Mouse (Mus musculus): ENCODE data around the gene Gm17651. TPM values are rescaled to one million over a fixed set of nuclear protein-coding genes. Genes with fewer than 3 reads are reported as not detected.

Gene Gm17651
- total and polyA plus RNA-seq, 3 experiments: not detected

DNA sequence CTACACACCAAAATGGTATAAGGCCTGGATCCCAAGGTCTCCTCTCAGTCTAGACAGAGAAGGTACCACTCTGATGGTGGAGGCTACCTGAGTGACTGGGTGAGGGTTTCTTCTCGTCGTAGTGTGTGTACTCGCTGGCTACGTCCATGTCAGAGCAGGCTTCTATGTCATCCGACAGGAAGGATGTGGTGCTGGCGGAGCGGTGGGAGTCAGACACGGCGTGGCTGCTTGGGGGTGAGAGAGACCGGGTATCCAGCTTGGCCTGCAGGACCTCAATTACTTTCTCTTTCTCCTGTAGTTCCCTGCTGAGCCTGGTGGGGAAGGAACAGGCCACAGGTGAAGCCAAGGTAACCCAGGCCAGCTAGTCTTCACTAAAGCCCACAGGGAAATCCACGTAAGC lies 35.6 kb upstream of the Gm17651 start (continued):
- no peak for TF ChIP-seq MAFK (IDR thresholded peaks at IDR 0.05; ENCODE audit: insufficient replicate concordance, low read length)

DNA sequence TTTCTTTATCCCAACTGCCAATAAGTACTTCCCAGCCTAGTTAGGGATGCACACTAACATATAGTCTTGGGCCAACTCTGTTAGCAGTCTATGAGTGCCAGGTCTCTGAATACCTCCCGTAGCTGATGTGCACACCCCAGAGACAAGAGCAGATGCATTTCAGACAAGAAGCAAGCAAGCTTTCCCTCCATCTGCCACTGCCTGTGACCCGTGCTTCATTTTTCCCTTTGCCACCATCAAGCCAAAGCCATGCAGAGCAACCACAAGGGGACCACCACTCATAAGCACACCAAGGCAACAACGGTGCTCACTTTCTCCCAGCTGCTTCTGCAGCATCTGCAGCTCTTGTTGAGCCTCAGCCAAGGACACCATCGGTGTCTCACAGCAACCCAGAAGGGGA lies 32.1 kb upstream of the Gm17651 start:
- dilution Hi-C loops (cut with MboI; ENCODE audit: extremely low pct_ligation_motif_present, extremely low pct_unique_long_range_greater_than_20kb, low sequenced_read_pairs): no loop called here

DNA sequence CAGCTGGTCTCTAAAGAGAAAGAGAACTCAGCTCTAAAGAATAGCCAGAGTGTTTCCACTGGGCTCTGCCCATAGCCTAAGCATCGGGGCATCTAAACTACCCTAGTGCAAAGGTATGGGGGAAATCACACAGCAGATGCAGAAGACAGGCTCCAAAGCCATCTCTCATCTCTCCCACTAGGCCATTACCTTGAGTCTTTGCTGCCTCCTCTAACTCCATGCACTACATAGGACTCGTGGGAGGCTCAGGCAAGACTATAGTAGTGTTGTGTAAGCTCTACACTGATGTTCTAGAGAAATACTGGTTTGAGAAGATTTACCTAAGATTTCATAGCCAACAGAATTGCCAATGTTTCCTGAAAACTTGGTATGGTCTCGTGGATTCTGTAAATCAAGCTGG lies 31.0 kb upstream of the Gm17651 start:
- TF ChIP-seq MYC (IDR thresholded peaks at IDR 0.05; ENCODE audit: low read depth, low read length) (no peak), NRF1 (IDR thresholded peaks at IDR 0.05; ENCODE audit: low read depth, low read length) (no peak), CHD1 (IDR thresholded peaks at IDR 0.05; ENCODE audit: low read depth, low read length) (no peak), TCF12 (IDR thresholded peaks at IDR 0.05; ENCODE audit: low read depth, low read length) (no peak), JUN (IDR thresholded peaks at IDR 0.05; ENCODE audit: insufficient read depth, low read depth, low read length) (no peak), USF1 (IDR thresholded peaks at IDR 0.05; ENCODE audit: low read depth, low read length) (no peak), TBP (conservative IDR thresholded peaks at IDR 0.05; ENCODE audit: low read depth, low read length) (no peak), E2F4 (IDR thresholded peaks at IDR 0.05; ENCODE audit: insufficient replicate concordance, low read depth, low read length) (no peak), ZKSCAN1 (IDR thresholded peaks at IDR 0.05; ENCODE audit: borderline replicate concordance, low read depth, low read length) (no peak), IRF4 (IDR thresholded peaks at IDR 0.05; ENCODE audit: low read depth, low read length) (no peak), GABPA (IDR thresholded peaks at IDR 0.05; ENCODE audit: insufficient replicate concordance, low read depth, low read length) (no peak), KAT2A (IDR thresholded peaks at IDR 0.05; ENCODE audit: insufficient replicate concordance, low read length) (no peak)
- dilution Hi-C loops (cut with MboI; ENCODE audit: extremely low pct_ligation_motif_present, extremely low pct_unique_long_range_greater_than_20kb, low sequenced_read_pairs) (no loop called here), in situ Hi-C loops (cut with MboI; ENCODE audit: low pct_ligation_motif_present, low pct_unique_long_range_greater_than_20kb, low sequenced_read_pairs) (no loop called here)

More for the DNA sequence above, 32.1 kb upstream of the Gm17651 start:
- Histone ChIP-seq H3K79me2 (replicated peaks; ENCODE audit: control insufficient read depth, extremely low read depth, insufficient read depth, poor library complexity, severe bottlenecking) (no peaks in the 10 kb centered on the region), H3K27me3 (replicated peaks) (no peaks in the 10 kb centered on the region), H3K4me2 (ENCODE audit: insufficient read depth, low read depth, poor library complexity, severe bottlenecking) (no peak overlapping the region), H3K27ac (ENCODE audit: insufficient read depth, low read depth) (no peak overlapping the region), H3K4me1 (ENCODE audit: control insufficient read depth in 1 of 2, insufficient read depth in 2 of 2) (peaks cover 0 to 2% of the 10 kb centered on the region in 2 experiments; a peak in 1 of 4 replicates), H3K36me3 (replicated peaks in 1 of 2; ENCODE audit: control insufficient read depth in 1 of 2, insufficient read depth in 1 of 2, low read length in 1 of 2) (no peaks in the 10 kb centered on the region), H3K4me3 (replicated peaks in 1 of 3; ENCODE audit: low read depth in 2 of 3, low read length in 2 of 3, poor library complexity in 1 of 3) (no peak overlapping the region), H3K9ac (ENCODE audit: insufficient read depth, low read depth) (no peak overlapping the region), H3K9me3 (replicated peaks; ENCODE audit: low read length) (no peaks in the 10 kb centered on the region)
- DNase-seq (ENCODE audit: extremely low read depth): no peak
- no peak for TF ChIP-seq USF1 (IDR thresholded peaks at IDR 0.05; ENCODE audit: low read depth, low read length)
- no peak for TF ChIP-seq EP300 (IDR thresholded peaks at IDR 0.05; ENCODE audit: low read length)
- TF ChIP-seq NELFE (IDR thresholded peaks at IDR 0.05; ENCODE audit: low read depth, low read length): no peak
- in situ Hi-C loops (cut with MboI; ENCODE audit: low pct_ligation_motif_present, low pct_unique_long_range_greater_than_20kb, low sequenced_read_pairs): no loop called here

More for the DNA sequence above, 31.0 kb upstream of the Gm17651 start:
- Histone ChIP-seq H3K4me1 (ENCODE audit: control insufficient read depth in 1 of 2, insufficient read depth in 2 of 2) (0 out of 4 replicates have a peak, but pooled peaks cover 0 to 2% of the 10 kb centered on the region in 2 experiments), H3K9me3 (replicated peaks; ENCODE audit: low read length) (no peaks in the 10 kb centered on the region), H3K9ac (ENCODE audit: insufficient read depth, low read depth) (no peak overlapping the region), H3K4me2 (ENCODE audit: insufficient read depth, low read depth, poor library complexity, severe bottlenecking) (no peak overlapping the region), H3K79me2 (replicated peaks; ENCODE audit: control insufficient read depth, extremely low read depth, insufficient read depth, poor library complexity, severe bottlenecking) (no peaks in the 10 kb centered on the region), H3K4me3 (replicated peaks in 1 of 3; ENCODE audit: low read depth in 2 of 3, low read length in 2 of 3, poor library complexity in 1 of 3) (no peak overlapping the region), H3K27me3 (replicated peaks) (no peaks in the 10 kb centered on the region), H3K36me3 (replicated peaks in 1 of 2; ENCODE audit: control insufficient read depth in 1 of 2, insufficient read depth in 1 of 2, low read length in 1 of 2) (no peaks in the 10 kb centered on the region), H3K27ac (ENCODE audit: insufficient read depth, low read depth) (no peak overlapping the region)
- no peak for DNase-seq (ENCODE audit: extremely low read depth)

Measured in CH12.LX (cell line).